ENCODE assay signal across 8 mouse cellular contexts in genomic region chr15:103013238-103013984, GRCm38 (mm10). TPM values are rescaled to one million over a fixed set of nuclear protein-coding genes. Genes with fewer than 3 reads are reported as not detected.
A peak's percentile ranks its signal among the peaks of the same experiment; 100 is the strongest.
DNase-seq lines count a peak whose midpoint lies in the region; ATAC-seq and TF ChIP-seq lines count a peak whose summit lies in the region.

No protein-coding gene starts in this region.

- peak; percentile 60 for DNase-seq in kidney, adult 18-20 months
- DNase-seq in kidney, adult 8-10 months, result no peak
- DNase-seq in MEL (ENCODE audit: low read depth, low spot score), result peak; percentile 84
- peak; percentile 82 for DNase-seq in embryo, embryonic 11.5 days (ENCODE audit: low read depth, low spot score)
- peak; percentile 78 for DNase-seq in hindbrain, embryonic 14.5 days (ENCODE audit: low spot score)

- no peaks in the 10 kb centered on the region for H3K9me3 ChIP-seq in MEL (replicated peaks; ENCODE audit: insufficient read depth, low read length)
- no peaks in the 10 kb centered on the region for H3K9me3 ChIP-seq in hindbrain, embryonic 14.5 days (ENCODE audit: control insufficient read depth, low read length)
- H3K9me3 ChIP-seq in liver, embryonic 12.5 days (replicated peaks), result no peaks in the 10 kb centered on the region
- H3K9me3 ChIP-seq in neural tube, embryonic 13.5 days, result no peaks in the 10 kb centered on the region

- no peak overlapping the region for H3K9ac ChIP-seq in MEL (ENCODE audit: control insufficient read depth, low read depth, low read length, poor library complexity, severe bottlenecking)
- H3K9ac ChIP-seq in hindbrain, embryonic 14.5 days, result peak overlapping the region; percentile 72; the same call in 1 of the 2 replicates
- no peak overlapping the region for H3K9ac ChIP-seq in liver, embryonic 12.5 days
- H3K9ac ChIP-seq in neural tube, embryonic 13.5 days, result peak overlapping the region; percentile 99

- peaks cover 8% of the 10 kb centered on the region; the same call in 1 of the 2 replicates for H3K79me2 ChIP-seq in MEL (ENCODE audit: control insufficient read depth, insufficient read depth, low read length, poor library complexity)

- H3K4me2 ChIP-seq in hindbrain, embryonic 14.5 days (replicated peaks), result peak overlapping the region; percentile 52
- H3K4me2 ChIP-seq in liver, embryonic 12.5 days, result peak overlapping the region; percentile 17
- peak overlapping the region; percentile 91 for H3K4me2 ChIP-seq in neural tube, embryonic 13.5 days

- peaks cover 0 to 8% of the 10 kb centered on the region in 2 experiments; a peak in 1 of 4 replicates for H3K4me1 ChIP-seq in MEL (ENCODE audit: control insufficient read depth in 1 of 2, insufficient read depth in 2 of 2, low read length in 2 of 2)
- 0 out of 2 replicates have a peak, but pooled peaks cover 4% of the 10 kb centered on the region for H3K4me1 ChIP-seq in hindbrain, embryonic 14.5 days (replicated peaks; ENCODE audit: control insufficient read depth, insufficient read depth, low read length)
- 0 out of 2 replicates have a peak, but pooled peaks cover 4% of the 10 kb centered on the region for H3K4me1 ChIP-seq in liver, embryonic 12.5 days
- peaks cover 99% of the 10 kb centered on the region for H3K4me1 ChIP-seq in neural tube, embryonic 13.5 days (replicated peaks)

- TF ChIP-seq RAD21 in MEL (IDR thresholded peaks at IDR 0.05; ENCODE audit: low read depth, low read length), result peak; percentile 90

- peak; percentile 32; the same call in 1 of the 2 replicates for ATAC-seq in hindbrain, embryonic 14.5 days (ENCODE audit: low FRiP score)
- no peak for ATAC-seq in liver, embryonic 12.5 days
- ATAC-seq in neural tube, embryonic 13.5 days (ENCODE audit: low read depth), result 0 out of 2 replicates have a peak, but pooled peaks have one; percentile 0
- ATAC-seq in megakaryocyte-erythroid progenitor cell, adult 5-6 weeks (replicated peaks; ENCODE audit: low FRiP score, low TSS enrichment, poor library complexity, severe bottlenecking), result no peak

- H3K4me3 ChIP-seq in MEL (ENCODE audit: control insufficient read depth in 1 of 2, insufficient read depth in 1 of 2, low read depth in 2 of 2, low read length in 2 of 2), result no peak overlapping the region
- H3K4me3 ChIP-seq in hindbrain, embryonic 14.5 days (replicated peaks; ENCODE audit: low read length), result peak overlapping the region; percentile 37
- H3K4me3 ChIP-seq in liver, embryonic 12.5 days, result peak overlapping the region; percentile 27; the same call in 1 of the 2 replicates
- H3K4me3 ChIP-seq in neural tube, embryonic 13.5 days, result peak overlapping the region; percentile 42

- no peak overlapping the region for H3K27ac ChIP-seq in MEL (ENCODE audit: control insufficient read depth, low read depth, low read length)
- H3K27ac ChIP-seq in hindbrain, embryonic 14.5 days, result peak overlapping the region; percentile 91
- H3K27ac ChIP-seq in liver, embryonic 12.5 days, result no peak overlapping the region
- H3K27ac ChIP-seq in neural tube, embryonic 13.5 days (replicated peaks), result peak overlapping the region; percentile 96

- TF ChIP-seq CTCF in MEL (IDR thresholded peaks at IDR 0.05 in 2 of 3, conservative IDR thresholded peaks at IDR 0.05 in 1 of 3; ENCODE audit: control insufficient read depth in 1 of 3, insufficient read depth in 1 of 3, low read depth in 2 of 3, low read length in 3 of 3, poor library complexity in 1 of 3, severe bottlenecking in 1 of 3), result peak; percentile 88 to 93 (median 91)

- no peaks in the 10 kb centered on the region for H3K27me3 ChIP-seq in MEL (ENCODE audit: control insufficient read depth in 1 of 2, insufficient read depth in 2 of 2, low read length in 2 of 2)
- peaks cover 98% of the 10 kb centered on the region for H3K27me3 ChIP-seq in hindbrain, embryonic 14.5 days (ENCODE audit: control insufficient read depth, insufficient read depth, low read length)
- peaks cover 99% of the 10 kb centered on the region for H3K27me3 ChIP-seq in liver, embryonic 12.5 days (replicated peaks)
- peaks cover 6% of the 10 kb centered on the region; the same call in 1 of the 2 replicates for H3K27me3 ChIP-seq in neural tube, embryonic 13.5 days

- TF ChIP-seq POLR2A in MEL (IDR thresholded peaks at IDR 0.05; ENCODE audit: control insufficient read depth in 1 of 2, insufficient read depth in 1 of 2, low read depth in 1 of 2, low read length in 2 of 2, poor library complexity in 1 of 2), result 0 out of 4 replicates have a peak, but pooled peaks of 1 of the 2 experiments have one; percentile 24

- TF ChIP-seq EP300 in MEL (IDR thresholded peaks at IDR 0.05; ENCODE audit: low read depth in 1 of 2, low read length in 2 of 2), result no peak

- H3K36me3 ChIP-seq in MEL (ENCODE audit: control insufficient read depth in 1 of 2, insufficient read depth in 2 of 2, low read length in 2 of 2), result no peaks in the 10 kb centered on the region
- H3K36me3 ChIP-seq in hindbrain, embryonic 14.5 days (replicated peaks; ENCODE audit: control insufficient read depth, insufficient read depth), result no peaks in the 10 kb centered on the region
- no peaks in the 10 kb centered on the region for H3K36me3 ChIP-seq in liver, embryonic 12.5 days
- peaks cover 17% of the 10 kb centered on the region; the same call in 1 of the 2 replicates for H3K36me3 ChIP-seq in neural tube, embryonic 13.5 days

- 3% methylated on average over 17 of the region's 17 CpGs for WGBS in hindbrain, embryonic 14.5 days
- WGBS in liver, embryonic 12.5 days (ENCODE audit: insufficient replicate concordance), result 4% methylated on average over 17 of the region's 17 CpGs
- WGBS in neural tube, embryonic 13.5 days, result 3% methylated on average over 17 of the region's 17 CpGs

TF ChIP-seq in MEL, 35 proteins besides CTCF, POLR2A, EP300 and RAD21 (continues in another document):
- TF ChIP-seq ZC3H11A (IDR thresholded peaks at IDR 0.05; ENCODE audit: low read depth, low read length) (peak; percentile 96), TCF12 (IDR thresholded peaks at IDR 0.05; ENCODE audit: low read depth, low read length) (no peak), MXI1 (IDR thresholded peaks at IDR 0.05; ENCODE audit: low read depth, low read length) (no peak)

RNA-seq across cellular contexts. Expression of gene Hoxc4, which starts 5.3 kb away (rescaled TPM):
- total RNA-seq in MEL (2012; rRNA removed), result 2.5 and 2.6 TPM in 2 replicates
- 1 to 10 TPM in 1 of 2 experiments, not detected in 1; 9.4 TPM for polyA plus RNA-seq in MEL (2012; ENCODE audit: insufficient read depth in 1 of 2, insufficient read length in 2 of 2, low read depth in 1 of 2, low replicate concordance in 2 of 2, missing spikeins in 1 of 2)
- polyA plus RNA-seq in hindbrain, embryonic 14.5 days (2014; fragmentation: Nextera tagmentation; extraction: Ambion mirVana), result 74.9 and 90.0 TPM in 2 replicates
- 1.3 and 1.9 TPM in 2 replicates for polyA plus RNA-seq in liver, embryonic 12.5 days (2016; fragmentation: Nextera tagmentation; extraction: Ambion mirVana)
- 40.2 and 49.9 TPM in 2 replicates for polyA plus RNA-seq in neural tube, embryonic 13.5 days (2015; fragmentation: Nextera tagmentation; extraction: Ambion mirVana)
- not detected in 2 replicates for total RNA-seq in megakaryocyte-erythroid progenitor cell, adult 5-6 weeks (2014; fragmentation: Nextera tagmentation)
- total RNA-seq in megakaryocyte-erythroid progenitor cell, adult 5-6 weeks (2017), result not detected in 2 replicates

RNA-seq across cellular contexts. Expression of gene Hoxc6, which starts 15.4 kb away (rescaled TPM):
- total RNA-seq in MEL (2012; rRNA removed), result 1.7 and 2.3 TPM in 2 replicates
- 1 to 10 TPM in 1 of 2 experiments, not detected in 1; 9.4 TPM for polyA plus RNA-seq in MEL (2012; ENCODE audit: insufficient read depth in 1 of 2, insufficient read length in 2 of 2, low read depth in 1 of 2, low replicate concordance in 2 of 2, missing spikeins in 1 of 2)
- polyA plus RNA-seq in hindbrain, embryonic 14.5 days (2014; fragmentation: Nextera tagmentation; extraction: Ambion mirVana), result 20.9 and 24.8 TPM in 2 replicates
- 0.17 and 0.19 TPM in 2 replicates for polyA plus RNA-seq in liver, embryonic 12.5 days (2016; fragmentation: Nextera tagmentation; extraction: Ambion mirVana)
- 46.8 and 51.1 TPM in 2 replicates for polyA plus RNA-seq in neural tube, embryonic 13.5 days (2015; fragmentation: Nextera tagmentation; extraction: Ambion mirVana)
- not detected in 2 replicates for total RNA-seq in megakaryocyte-erythroid progenitor cell, adult 5-6 weeks (2014; fragmentation: Nextera tagmentation)
- not detected in 2 replicates for total RNA-seq in megakaryocyte-erythroid progenitor cell, adult 5-6 weeks (2017)

RNA-seq across cellular contexts. Expression of gene Hoxc8, which starts 23.0 kb away (rescaled TPM):
- 0.26 and 0.31 TPM in 2 replicates for total RNA-seq in MEL (2012; rRNA removed)
- polyA plus RNA-seq in MEL (2012; ENCODE audit: insufficient read depth in 1 of 2, insufficient read length in 2 of 2, low read depth in 1 of 2, low replicate concordance in 2 of 2, missing spikeins in 1 of 2), result 1 to 10 TPM in 1 of 2 experiments, not detected in 1; 1.7 TPM
- polyA plus RNA-seq in hindbrain, embryonic 14.5 days (2014; fragmentation: Nextera tagmentation; extraction: Ambion mirVana), result 9.2 and 22.9 TPM in 2 replicates
- polyA plus RNA-seq in liver, embryonic 12.5 days (2016; fragmentation: Nextera tagmentation; extraction: Ambion mirVana), result 0.08 and 0.22 TPM in 2 replicates
- 75.8 and 85.5 TPM in 2 replicates for polyA plus RNA-seq in neural tube, embryonic 13.5 days (2015; fragmentation: Nextera tagmentation; extraction: Ambion mirVana)
- total RNA-seq in megakaryocyte-erythroid progenitor cell, adult 5-6 weeks (2014; fragmentation: Nextera tagmentation), result not detected in 2 replicates
- total RNA-seq in megakaryocyte-erythroid progenitor cell, adult 5-6 weeks (2017), result not detected in 2 replicates

RNA-seq across cellular contexts. Expression of gene Hoxc9, which starts 37.2 kb away (rescaled TPM):
- total RNA-seq in MEL (2012; rRNA removed), result 3.2 and 4.1 TPM in 2 replicates
- polyA plus RNA-seq in MEL (2012; ENCODE audit: insufficient read depth in 1 of 2, insufficient read length in 2 of 2, low read depth in 1 of 2, low replicate concordance in 2 of 2, missing spikeins in 1 of 2), result 100 to 1,000 TPM in 1 of 2 experiments, 1 to 10 TPM in 1; 9.5 to 400 TPM
- polyA plus RNA-seq in hindbrain, embryonic 14.5 days (2014; fragmentation: Nextera tagmentation; extraction: Ambion mirVana), result 0.25 and 0.75 TPM in 2 replicates
- 0.07 TPM in 1 of 2 replicates, not detected in the other for polyA plus RNA-seq in liver, embryonic 12.5 days (2016; fragmentation: Nextera tagmentation; extraction: Ambion mirVana)
- 40.9 and 43.4 TPM in 2 replicates for polyA plus RNA-seq in neural tube, embryonic 13.5 days (2015; fragmentation: Nextera tagmentation; extraction: Ambion mirVana)
- not detected in 2 replicates for total RNA-seq in megakaryocyte-erythroid progenitor cell, adult 5-6 weeks (2014; fragmentation: Nextera tagmentation)
- not detected in 2 replicates for total RNA-seq in megakaryocyte-erythroid progenitor cell, adult 5-6 weeks (2017)

RNA-seq across cellular contexts. Expression of gene Hoxc5, which starts 46.2 kb away (rescaled TPM):
- total RNA-seq in MEL (2012; rRNA removed), result 0.46 and 0.56 TPM in 2 replicates
- polyA plus RNA-seq in MEL (2012; ENCODE audit: insufficient read depth in 1 of 2, insufficient read length in 2 of 2, low read depth in 1 of 2, low replicate concordance in 2 of 2, missing spikeins in 1 of 2), result 1 to 10 TPM in 1 of 2 experiments, not detected in 1; 3.0 TPM
- polyA plus RNA-seq in hindbrain, embryonic 14.5 days (2014; fragmentation: Nextera tagmentation; extraction: Ambion mirVana), result 25.0 and 32.2 TPM in 2 replicates
- polyA plus RNA-seq in liver, embryonic 12.5 days (2016; fragmentation: Nextera tagmentation; extraction: Ambion mirVana), result 0.92 and 1.2 TPM in 2 replicates
- polyA plus RNA-seq in neural tube, embryonic 13.5 days (2015; fragmentation: Nextera tagmentation; extraction: Ambion mirVana), result 18.8 and 32.2 TPM in 2 replicates
- not detected in 2 replicates for total RNA-seq in megakaryocyte-erythroid progenitor cell, adult 5-6 weeks (2014; fragmentation: Nextera tagmentation)
- not detected in 2 replicates for total RNA-seq in megakaryocyte-erythroid progenitor cell, adult 5-6 weeks (2017)

Comparison
In these comparisons a context has a peak if more than half of its experiments do, and no peak if none do; other contexts are left out.
1. DNase-seq: peak in kidney, adult 18-20 months (single experiment), MEL (single experiment), embryo, embryonic 11.5 days (single experiment) and hindbrain, embryonic 14.5 days (single experiment); none in kidney, adult 8-10 months (0 of 2).
2. H3K27ac ChIP-seq: peak in hindbrain, embryonic 14.5 days (single experiment) and neural tube, embryonic 13.5 days (single experiment); none in MEL (single experiment) and liver, embryonic 12.5 days (single experiment).
3. H3K4me3 ChIP-seq: peak in hindbrain, embryonic 14.5 days (single experiment), liver, embryonic 12.5 days (single experiment) and neural tube, embryonic 13.5 days (single experiment); none in MEL (0 of 2).
4. H3K9ac ChIP-seq: peak in hindbrain, embryonic 14.5 days (single experiment) and neural tube, embryonic 13.5 days (single experiment); none in MEL (single experiment) and liver, embryonic 12.5 days (single experiment).
5. ATAC-seq: peak in hindbrain, embryonic 14.5 days (single experiment) and neural tube, embryonic 13.5 days (single experiment); none in liver, embryonic 12.5 days (single experiment) and megakaryocyte-erythroid progenitor cell, adult 5-6 weeks (single experiment).
6. H3K4me2 ChIP-seq: peak in every context shown above with its lines; median percentile 91 in neural tube, embryonic 13.5 days; 52 in hindbrain, embryonic 14.5 days; 17 in liver, embryonic 12.5 days.